Mouse (Mus musculus) neural tube, embryonic 14.5 days (tissue): ENCODE data around the gene Lifr. TPM values are rescaled to one million over a fixed set of nuclear protein-coding genes. Genes with fewer than 3 reads are reported as not detected.
A peak's percentile ranks its signal among the peaks of the same experiment; 100 is the strongest.

Experiments
- ATAC-seq: fragments of 200-750 bp; cut with Nextera tagmentation; 2 replicates; pipeline ENCODE4 v1.8.0; 2017; ENCODE audit warnings: low read depth, mild to moderate bottlenecking, moderate TSS enrichment, moderate library complexity
- H3K27ac ChIP-seq: fragments of 300-500 bp; sonication (generic); 2 replicates; pipeline ENCODE4 v1.5.1; 2014; ENCODE audit warnings: low read depth, mild to moderate bottlenecking, control low read depth, low read length, moderate library complexity, mixed read lengths
- H3K27me3 ChIP-seq: fragments of 300-500 bp; sonication (generic); 2 replicates; pipeline ENCODE4 v1.6.1; 2014; ENCODE audit warnings: low read length; ENCODE audit not compliant: control insufficient read depth, insufficient read depth
- H3K36me3 ChIP-seq: fragments of 300-500 bp; sonication (generic); 2 replicates; pipeline ENCODE4 v1.6.1; 2014; ENCODE audit warnings: low read length, mixed read lengths; ENCODE audit not compliant: control insufficient read depth, insufficient read depth
- H3K4me1 ChIP-seq: fragments of 300-500 bp; sonication (generic); 2 replicates; pipeline ENCODE4 v1.6.1; 2014; ENCODE audit warnings: low read length; ENCODE audit not compliant: control insufficient read depth, insufficient read depth
- H3K4me2 ChIP-seq: fragments of 300-500 bp; sonication (generic); 2 replicates; pipeline ENCODE4 v1.6.1; 2014; ENCODE audit warnings: mild to moderate bottlenecking, low read depth, low read length, control low read depth
- H3K4me3 ChIP-seq: fragments of 300-500 bp; sonication (generic); 2 replicates; pipeline ENCODE4 v1.5.1; 2014; ENCODE audit warnings: low read depth, low read length, control low read depth, mixed read lengths
- H3K9ac ChIP-seq: fragments of 300-500 bp; sonication (generic); replicated peaks from 2 replicates; pipeline ENCODE4 v1.6.1; 2014; ENCODE audit warnings: low read depth, mild to moderate bottlenecking, control low read depth, low read length, mixed read lengths
- H3K9me3 ChIP-seq: fragments of 300-500 bp; sonication (generic); 2 replicates; pipeline ENCODE4 v1.6.1; 2016; ENCODE audit warnings: low read length; ENCODE audit not compliant: control insufficient read depth
- WGBS: fragments of 180-500 bp; shearing (Covaris S2); extraction: QIAGEN DNeasy Blood & Tissue Kit; methylation state at CpG from one replicate; pipeline ENCODE4 v1.1.7; 2014; 5-methylcytosine and 5-hydroxymethylcytosine counted together
- polyA plus RNA-seq: library from polyadenylated mRNA; unstranded; fragments of >200 nt; fragmentation: Nextera tagmentation; extraction: Ambion mirVana; gene quantifications from 2 replicates; pipeline ENCODE4 v1.2.1, GENCODE M21; 2014

The Lifr gene
- polyA plus RNA-seq, 1 experiment from 2014 or later, result 32.1 TPM

DNA sequence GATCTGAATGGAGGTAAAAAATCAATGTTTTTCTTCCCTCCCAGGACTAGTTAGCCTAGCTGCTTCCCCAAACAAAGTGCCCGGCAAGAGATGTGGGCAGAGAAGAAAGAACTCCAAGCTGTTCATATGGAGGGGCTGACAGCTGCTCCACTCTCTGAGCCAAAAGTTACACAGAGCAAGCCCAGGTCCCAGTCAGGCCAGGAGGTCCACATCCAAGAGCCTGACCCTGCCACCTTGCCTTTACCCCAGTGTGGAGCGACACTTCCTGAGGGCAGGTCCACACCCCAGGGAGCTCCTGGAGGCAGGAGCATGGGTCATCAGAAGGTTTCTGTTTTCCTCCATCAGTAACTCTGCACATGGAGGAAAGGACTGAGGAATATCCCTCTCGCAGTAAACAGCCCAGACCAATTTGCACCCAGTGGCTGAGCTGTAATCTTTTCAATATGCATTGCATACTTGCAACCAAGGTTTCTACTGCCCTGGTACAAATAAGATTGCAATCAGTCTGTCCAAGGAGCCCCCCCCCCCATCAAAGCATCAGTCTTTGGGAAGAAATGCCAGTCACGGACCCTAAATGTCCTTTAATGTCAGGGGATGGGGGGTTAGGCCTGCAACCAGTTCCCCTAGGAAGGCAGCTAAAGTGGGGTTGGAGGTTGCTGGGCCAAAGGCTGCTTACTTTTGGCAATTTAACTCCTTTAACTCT, 28.3 kb upstream of the Lifr start:
- Histone ChIP-seq H3K36me3 (no peaks in the 10 kb centered on the region), H3K9me3 (no peaks in the 10 kb centered on the region), H3K4me1 (no peaks in the 10 kb centered on the region; the same call in 1 of the 2 replicates), H3K4me3 (no peak overlapping the region), H3K27ac (no peak overlapping the region), H3K9ac (no peak overlapping the region), H3K27me3 (no peaks in the 10 kb centered on the region), H3K4me2 (no peak overlapping the region)
- 28% methylated on average over 4 of the region's 4 CpGs for WGBS
- ATAC-seq, result 0 out of 2 replicates have a peak, but pooled peaks have one; percentile 31

DNA sequence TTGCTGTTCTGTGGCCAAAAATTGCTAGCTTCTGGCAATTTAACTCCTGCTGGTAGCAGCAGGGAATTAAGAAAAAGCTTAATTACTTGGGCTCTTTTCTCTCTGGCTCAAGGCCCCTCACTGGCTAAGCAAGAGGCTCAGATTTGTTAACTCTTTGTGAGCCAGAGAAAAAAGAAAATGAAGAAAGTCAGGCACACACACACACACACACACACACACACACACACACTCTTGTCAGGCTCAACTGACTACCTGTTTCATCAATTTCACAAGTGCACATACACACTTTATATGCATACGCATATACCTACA, 27.8 kb upstream of the Lifr start:
- H3K9me3 ChIP-seq, result no peaks in the 10 kb centered on the region
- 94% methylated on average over 1 of the region's 1 CpGs for WGBS
- no peak overlapping the region for H3K4me2 ChIP-seq
- no peaks in the 10 kb centered on the region for H3K36me3 ChIP-seq
- H3K27ac ChIP-seq, result no peak overlapping the region
- no peak; the same call in 1 of the 2 replicates for ATAC-seq
- H3K9ac ChIP-seq, result no peak overlapping the region
- no peaks in the 10 kb centered on the region for H3K27me3 ChIP-seq
- H3K4me1 ChIP-seq, result no peaks in the 10 kb centered on the region; the same call in 1 of the 2 replicates
- no peak overlapping the region for H3K4me3 ChIP-seq

DNA sequence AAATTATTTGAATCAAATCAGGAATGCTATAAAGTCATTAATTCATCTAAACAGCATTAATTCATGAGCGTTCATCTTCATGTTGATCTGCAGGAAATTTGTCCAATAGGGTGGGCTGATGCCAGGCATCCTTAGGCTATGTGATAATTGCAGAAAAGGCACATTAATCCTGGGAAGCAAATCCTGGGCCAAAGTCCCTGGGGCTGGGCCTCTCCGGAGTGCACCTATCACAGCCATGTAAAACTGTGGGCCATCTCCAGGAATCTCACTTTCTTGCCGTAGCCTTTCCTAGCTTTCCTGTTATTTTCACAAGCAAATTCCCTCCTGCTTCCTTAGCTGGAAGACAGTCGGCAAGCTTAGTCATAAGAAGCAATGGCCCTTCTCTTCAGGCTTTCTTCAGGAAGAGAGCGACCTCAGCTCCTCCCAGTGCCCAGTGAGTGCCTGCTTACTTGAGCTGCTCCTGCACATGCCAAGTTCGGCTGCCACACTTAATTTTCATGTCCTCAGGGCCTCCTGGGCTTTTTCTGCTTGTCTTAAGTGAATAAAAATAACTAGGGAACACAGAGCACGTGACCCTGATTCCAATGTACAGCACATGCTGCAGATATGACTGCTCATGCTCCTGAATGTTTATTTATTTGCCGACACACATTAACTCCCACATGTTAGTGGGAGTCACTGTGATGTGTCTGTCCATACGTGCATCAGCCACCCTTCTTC, 26.7 kb upstream of the Lifr start:
- 68% methylated on average over 9 of the region's 9 CpGs for WGBS
- no peaks in the 10 kb centered on the region for H3K27me3 ChIP-seq
- H3K9ac ChIP-seq, result no peak overlapping the region
- no peak overlapping the region for H3K4me2 ChIP-seq
- H3K4me3 ChIP-seq, result no peak overlapping the region
- H3K27ac ChIP-seq, result no peak overlapping the region
- H3K4me1 ChIP-seq, result no peaks in the 10 kb centered on the region; the same call in 1 of the 2 replicates
- no peaks in the 10 kb centered on the region for H3K36me3 ChIP-seq
- no peak for ATAC-seq
- no peaks in the 10 kb centered on the region for H3K9me3 ChIP-seq

DNA sequence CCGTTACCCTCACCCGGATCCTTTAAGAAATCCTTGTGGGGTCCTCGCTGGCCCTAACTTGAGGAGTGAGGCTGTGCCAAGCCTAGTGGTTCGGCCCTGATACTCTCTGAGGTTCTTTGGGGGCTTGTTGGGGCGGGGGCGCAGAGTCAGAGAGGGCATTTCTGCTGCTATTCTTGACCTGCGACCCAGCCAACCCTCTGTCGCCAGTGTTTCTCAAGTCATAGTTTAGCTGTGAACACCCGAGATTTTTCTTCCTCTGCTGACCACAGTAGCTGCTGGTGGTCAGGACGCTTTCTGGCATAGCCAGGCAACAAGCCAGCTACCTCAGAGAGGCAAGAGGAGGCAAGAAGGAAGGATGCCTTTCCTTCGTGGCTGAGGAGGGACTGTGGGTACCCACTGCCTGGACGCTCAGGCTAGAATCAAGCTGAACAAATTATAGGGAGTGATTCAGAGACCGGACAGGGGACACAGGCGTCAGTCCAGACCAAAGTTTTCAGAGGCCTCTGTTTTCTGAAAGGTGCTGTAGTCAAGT, 25.4 kb upstream of the Lifr start:
- no peak for ATAC-seq
- no peak overlapping the region for H3K27ac ChIP-seq
- no peak overlapping the region for H3K4me2 ChIP-seq
- no peaks in the 10 kb centered on the region for H3K27me3 ChIP-seq
- H3K4me1 ChIP-seq, result no peaks in the 10 kb centered on the region; the same call in 1 of the 2 replicates
- WGBS, result 88% methylated on average over 14 of the region's 14 CpGs
- no peak overlapping the region for H3K4me3 ChIP-seq
- no peak overlapping the region for H3K9ac ChIP-seq
- no peaks in the 10 kb centered on the region for H3K36me3 ChIP-seq
- no peaks in the 10 kb centered on the region for H3K9me3 ChIP-seq

DNA sequence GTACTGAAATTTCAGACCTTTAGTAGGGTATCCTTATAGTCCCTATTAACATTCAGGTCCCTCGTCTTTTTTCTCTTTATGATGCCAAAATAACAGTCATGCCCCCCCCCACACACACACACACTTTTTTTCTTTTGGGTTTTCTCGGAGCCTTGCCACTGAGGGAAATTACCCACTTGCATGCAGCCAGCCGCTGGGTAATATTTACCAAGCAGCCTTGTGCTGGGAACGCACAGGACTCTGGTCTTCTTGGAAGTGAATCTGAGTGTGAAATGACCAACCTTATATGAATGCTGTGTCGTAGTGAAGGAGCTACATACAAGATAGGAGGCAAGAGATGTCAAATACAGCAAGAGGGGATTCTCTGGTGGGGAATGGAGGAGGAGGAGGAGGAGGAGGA, 24.8 kb upstream of the Lifr start:
- Histone ChIP-seq H3K36me3 (no peaks in the 10 kb centered on the region), H3K9me3 (no peaks in the 10 kb centered on the region), H3K4me2 (no peak overlapping the region), H3K4me1 (no peaks in the 10 kb centered on the region; the same call in 1 of the 2 replicates), H3K27me3 (no peaks in the 10 kb centered on the region), H3K4me3 (no peak overlapping the region), H3K9ac (no peak overlapping the region), H3K27ac (no peak overlapping the region)
- no peak for ATAC-seq
- WGBS, result 79% methylated on average over 5 of the region's 5 CpGs

DNA sequence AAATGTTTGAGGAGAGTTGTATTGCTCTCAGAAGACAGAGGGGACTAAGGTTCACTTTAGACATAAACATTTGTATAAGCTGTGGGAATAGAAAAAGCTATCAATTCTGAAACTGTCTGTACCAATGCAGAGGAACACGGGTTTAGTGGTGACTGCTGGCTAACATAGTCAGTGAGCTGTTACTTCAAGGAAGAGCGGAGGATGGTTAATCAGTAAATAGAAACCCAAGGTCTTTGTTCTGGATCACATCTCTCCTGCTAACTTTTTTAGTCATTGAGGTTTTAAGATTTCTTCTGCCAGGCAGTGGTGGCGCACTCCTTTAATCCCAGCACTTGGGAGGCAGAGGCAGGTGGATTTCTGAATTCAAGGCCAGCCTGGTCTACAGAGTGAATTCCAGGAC, 23.7 kb upstream of the Lifr start:
- H3K27ac ChIP-seq, result no peak overlapping the region
- 91% methylated on average over 3 of the region's 3 CpGs for WGBS
- H3K9ac ChIP-seq, result no peak overlapping the region
- H3K27me3 ChIP-seq, result no peaks in the 10 kb centered on the region
- H3K9me3 ChIP-seq, result no peaks in the 10 kb centered on the region
- H3K4me1 ChIP-seq, result peaks cover 4% of the 10 kb centered on the region; the same call in 1 of the 2 replicates
- no peak overlapping the region for H3K4me2 ChIP-seq
- ATAC-seq, result no peak
- H3K36me3 ChIP-seq, result no peaks in the 10 kb centered on the region
- H3K4me3 ChIP-seq, result no peak overlapping the region

DNA sequence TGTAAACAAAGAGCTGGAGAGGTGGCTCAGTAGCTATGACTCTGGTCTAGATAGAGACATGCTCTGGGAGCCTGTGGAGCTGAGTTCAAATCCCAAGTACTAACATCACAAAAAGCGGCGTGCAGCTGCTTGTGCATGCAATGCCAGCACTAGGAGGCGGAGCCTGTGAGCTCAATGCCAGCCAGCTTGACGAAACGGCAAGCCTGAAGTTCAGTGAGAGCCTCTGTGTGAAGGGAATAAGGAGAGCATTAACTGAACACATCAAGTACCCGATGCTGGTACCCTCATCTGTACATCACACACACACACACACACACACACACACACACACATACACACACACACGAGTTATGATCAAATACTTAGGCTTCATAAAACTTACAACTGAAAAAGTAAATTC, 21.0 kb upstream of the Lifr start:
- WGBS, result 54% methylated on average over 7 of the region's 7 CpGs
- Histone ChIP-seq H3K27me3 (no peaks in the 10 kb centered on the region), H3K9ac (no peak overlapping the region), H3K27ac (no peak overlapping the region), H3K9me3 (no peaks in the 10 kb centered on the region), H3K4me3 (no peak overlapping the region), H3K4me1 (peaks cover 4% of the 10 kb centered on the region; the same call in 1 of the 2 replicates), H3K4me2 (no peak overlapping the region), H3K36me3 (no peaks in the 10 kb centered on the region)
- peak; percentile 28; the same call in 1 of the 2 replicates for ATAC-seq

DNA sequence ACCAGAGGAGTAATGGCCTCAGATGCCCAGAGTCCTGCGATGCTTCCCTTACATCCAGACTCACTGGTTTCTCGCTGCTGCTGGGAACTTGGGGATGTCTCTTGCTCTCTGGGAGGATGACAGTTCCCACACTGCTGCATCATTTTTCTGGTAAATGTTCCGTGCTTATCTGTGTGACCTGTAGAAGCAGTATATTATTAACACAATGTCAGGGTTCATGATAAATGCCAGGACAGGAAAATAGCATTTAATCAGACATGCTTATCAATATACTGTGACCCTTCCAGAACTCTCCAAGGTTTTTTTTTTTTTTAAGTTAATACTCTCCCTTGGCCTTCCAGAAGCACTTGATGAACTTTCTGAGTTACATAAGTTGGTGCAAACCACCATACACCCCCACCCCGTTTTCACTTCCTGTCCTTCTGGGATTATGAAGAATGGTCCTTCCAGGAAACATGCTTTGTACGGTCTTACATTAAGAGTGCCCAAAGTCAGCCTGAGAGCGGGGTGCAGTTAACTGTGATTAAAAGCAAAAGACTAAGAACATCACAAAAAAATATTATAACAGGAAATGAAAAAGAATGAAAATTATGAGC, 20.1 kb upstream of the Lifr start:
- Histone ChIP-seq H3K9ac (no peak overlapping the region), H3K36me3 (no peaks in the 10 kb centered on the region), H3K4me3 (no peak overlapping the region), H3K9me3 (no peaks in the 10 kb centered on the region), H3K4me2 (no peak overlapping the region), H3K4me1 (peaks cover 4% of the 10 kb centered on the region; the same call in 1 of the 2 replicates), H3K27me3 (no peaks in the 10 kb centered on the region), H3K27ac (no peak overlapping the region)
- 68% methylated on average over 6 of the region's 6 CpGs for WGBS
- no peak for ATAC-seq

DNA sequence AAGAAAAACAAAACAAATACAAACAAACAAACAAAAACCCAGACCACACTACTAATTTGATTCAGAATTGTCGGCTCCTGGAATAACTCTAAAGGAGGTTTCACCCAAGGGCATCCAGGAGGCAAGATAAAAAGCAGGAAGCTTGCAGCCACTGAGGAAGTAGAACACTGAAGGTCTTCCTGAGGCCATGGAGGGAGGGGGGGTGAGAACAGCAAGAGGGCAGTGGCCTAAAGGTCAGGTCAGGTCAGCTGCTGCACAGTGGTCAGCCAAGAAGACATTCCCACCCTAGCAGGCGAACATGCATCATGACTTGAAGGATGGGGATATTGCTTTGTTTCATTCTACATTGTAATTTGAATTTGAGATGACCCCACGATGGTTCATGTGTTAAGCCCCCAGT, 17.1 kb upstream of the Lifr start:
- Histone ChIP-seq H3K27me3 (no peaks in the 10 kb centered on the region), H3K9ac (no peak overlapping the region), H3K9me3 (no peaks in the 10 kb centered on the region), H3K4me1 (peaks cover 4% of the 10 kb centered on the region; the same call in 1 of the 2 replicates), H3K4me3 (no peak overlapping the region), H3K4me2 (no peak overlapping the region), H3K36me3 (no peaks in the 10 kb centered on the region), H3K27ac (no peak overlapping the region)
- ATAC-seq, result no peak
- WGBS, result 75% methylated on average over 3 of the region's 3 CpGs
